Mouse (Mus musculus) ES-Bruce4 (cell line): ENCODE data around the gene Irf2. TPM values are rescaled to one million over a fixed set of nuclear protein-coding genes. Genes with fewer than 3 reads are reported as not detected.
A peak's percentile ranks its signal among the peaks of the same experiment; 100 is the strongest.

Experiments
- H3K27ac ChIP-seq: 2 replicates; pipeline ENCODE4 v1.5.1; 2012; ENCODE audit warnings: low read length, inconsistent platforms; ENCODE audit not compliant: insufficient read depth
- H3K27me3 ChIP-seq: 2 replicates; pipeline ENCODE4 v1.6.1; 2012; ENCODE audit warnings: mild to moderate bottlenecking, low read length, inconsistent platforms; ENCODE audit not compliant: control insufficient read depth, poor library complexity, insufficient read depth, severe bottlenecking
- H3K36me3 ChIP-seq: 2 replicates; pipeline ENCODE4 v1.6.1; 2012; ENCODE audit warnings: inconsistent platforms, mild to moderate bottlenecking, low read length, moderate library complexity; ENCODE audit not compliant: control insufficient read depth, poor library complexity, insufficient read depth, severe bottlenecking
- H3K4me1 ChIP-seq: one replicate; pipeline ENCODE4 v1.8.1; 2011; ENCODE audit warnings: low read length; ENCODE audit not compliant: control insufficient read depth, insufficient read depth
- H3K4me3 ChIP-seq: 2 replicates; pipeline ENCODE4 v1.5.1; 2011; ENCODE audit warnings: low read depth, mild to moderate bottlenecking, low read length
- H3K9ac ChIP-seq: 2 replicates; pipeline ENCODE4 v1.6.1; 2012; ENCODE audit warnings: low read depth, mild to moderate bottlenecking, inconsistent platforms; ENCODE audit not compliant: poor library complexity, severe bottlenecking
- H3K9me3 ChIP-seq: replicated peaks from 2 replicates; pipeline ENCODE4 v1.6.1; 2012; ENCODE audit warnings: mild to moderate bottlenecking, low read length, inconsistent platforms; ENCODE audit not compliant: control insufficient read depth, poor library complexity, insufficient read depth, severe bottlenecking
- CTCF ChIP-seq: IDR thresholded peaks from one replicate; pipeline ENCODE4 v1.8.1; 2011; ENCODE audit warnings: low read depth, low read length
- EP300 ChIP-seq: IDR thresholded peaks from 2 replicates; pipeline ENCODE4 v1.6.1; 2011; ENCODE audit warnings: low read depth, low read length; ENCODE audit not compliant: insufficient read depth
- POLR2A ChIP-seq: IDR thresholded peaks from one replicate; pipeline ENCODE4 v1.8.1; 2011; ENCODE audit warnings: low read length; ENCODE audit not compliant: insufficient read depth
- polyA plus RNA-seq: library from polyadenylated mRNA; stranded (reverse); fragments of >200 nt; gene quantifications from 2 replicates; pipeline ENCODE4 v1.2.4, GENCODE M21; 2011; ENCODE audit warnings: low read depth; ENCODE audit not compliant: missing spikeins, insufficient read depth, insufficient read length

Gene Irf2
- polyA plus RNA-seq: 17.6 and 19.1 TPM in 2 replicates

GRCm38 (mm10) chr8:46739003-46739949, at the start of gene Irf2:
Gene Irf2, plus strand, starts transcription at chr8:46739732.
- Histone ChIP-seq H3K4me3 (peak within 1 kb of the TSS; percentile 68), H3K36me3 (no peaks in the 10 kb centered on the region), H3K9ac (peak within 1 kb of the TSS; percentile 74), H3K27me3 (peaks cover 27% of the 10 kb centered on the region), H3K27ac (no peak within 1 kb of the TSS), H3K9me3 (no peaks in the 10 kb centered on the region), H3K4me1 (peaks cover 2% of the 10 kb centered on the region)
- no peak for TF ChIP-seq CTCF
- no peak for TF ChIP-seq POLR2A
- no peak for TF ChIP-seq EP300

- H3K36me3 ChIP-seq: no peaks in the 10 kb centered on the region
- no peak overlapping the region for H3K27ac ChIP-seq
- H3K9ac ChIP-seq: no peak overlapping the region
- H3K27me3 ChIP-seq: no peaks in the 10 kb centered on the region; the same call in 1 of the 2 replicates
- H3K4me1 ChIP-seq: no peaks in the 10 kb centered on the region
- no peak overlapping the region for H3K4me3 ChIP-seq
- no peak for TF ChIP-seq POLR2A
- H3K9me3 ChIP-seq: no peaks in the 10 kb centered on the region
These were observed 49.4 kb upstream of the Irf2 start for GRCm38 (mm10) chr8:46690111-46690510.

- Histone ChIP-seq H3K27ac (no peak overlapping the region), H3K4me3 (no peak overlapping the region), H3K36me3 (no peaks in the 10 kb centered on the region), H3K27me3 (no peaks in the 10 kb centered on the region; the same call in 1 of the 2 replicates), H3K4me1 (no peaks in the 10 kb centered on the region), H3K9ac (no peak overlapping the region), H3K9me3 (no peaks in the 10 kb centered on the region)
- TF ChIP-seq CTCF (no peak), POLR2A (no peak)
These were observed 49.0 kb upstream of the Irf2 start for GRCm38 (mm10) chr8:46690581-46690980.

- H3K27me3 ChIP-seq: no peaks in the 10 kb centered on the region; the same call in 1 of the 2 replicates
- H3K9me3 ChIP-seq: no peaks in the 10 kb centered on the region
- H3K4me1 ChIP-seq: no peaks in the 10 kb centered on the region
- H3K9ac ChIP-seq: no peak overlapping the region
- H3K36me3 ChIP-seq: no peaks in the 10 kb centered on the region
- H3K27ac ChIP-seq: no peak overlapping the region
- H3K4me3 ChIP-seq: no peak overlapping the region
- TF ChIP-seq POLR2A (no peak), CTCF (no peak), EP300 (no peak)
These were observed 48.2 kb upstream of the Irf2 start for GRCm38 (mm10) chr8:46691360-46691759.

- Histone ChIP-seq H3K9me3 (no peaks in the 10 kb centered on the region), H3K4me3 (no peak overlapping the region), H3K9ac (no peak overlapping the region), H3K27ac (no peak overlapping the region), H3K4me1 (no peaks in the 10 kb centered on the region), H3K36me3 (no peaks in the 10 kb centered on the region), H3K27me3 (no peaks in the 10 kb centered on the region; the same call in 1 of the 2 replicates)
- TF ChIP-seq EP300: no peak
- no peak for TF ChIP-seq CTCF
These were observed 43.1 kb upstream of the Irf2 start for GRCm38 (mm10) chr8:46696256-46697041.
